Mouse (Mus musculus) heart, embryonic 15.5 days (tissue): ENCODE data around the gene Dennd1a. TPM values are rescaled to one million over a fixed set of nuclear protein-coding genes. Genes with fewer than 3 reads are reported as not detected.

Source experiments
- ATAC-seq: fragments of 200-750 bp; cut with Nextera tagmentation; replicated peaks from 2 replicates; pipeline ENCODE4 v1.8.0; 2017; ENCODE audit warnings: low read depth, moderate TSS enrichment; ENCODE audit not compliant: insufficient number of reproducible peaks, insufficient read depth, low FRiP score
- H3K27ac ChIP-seq: fragments of 300-500 bp; sonication (generic); 2 replicates; pipeline ENCODE4 v1.5.1; 2015; ENCODE audit warnings: mild to moderate bottlenecking, inconsistent platforms
- H3K27me3 ChIP-seq: fragments of 300-500 bp; sonication (generic); 2 replicates; pipeline ENCODE4 v1.6.1; 2015; ENCODE audit warnings: inconsistent platforms
- H3K36me3 ChIP-seq: fragments of 300-500 bp; sonication (generic); 2 replicates; pipeline ENCODE4 v1.6.1; 2015; ENCODE audit warnings: mild to moderate bottlenecking, inconsistent platforms
- H3K4me1 ChIP-seq: fragments of 300-500 bp; sonication (generic); replicated peaks from 2 replicates; pipeline ENCODE4 v1.6.1; 2015; ENCODE audit warnings: inconsistent platforms
- H3K4me2 ChIP-seq: fragments of 300-500 bp; sonication (generic); 2 replicates; pipeline ENCODE4 v1.6.1; 2015; ENCODE audit warnings: inconsistent platforms, mild to moderate bottlenecking, moderate library complexity
- H3K4me3 ChIP-seq: fragments of 300-500 bp; sonication (generic); 2 replicates; pipeline ENCODE4 v1.5.1; 2015; ENCODE audit warnings: mild to moderate bottlenecking, inconsistent platforms
- H3K9ac ChIP-seq: fragments of 300-500 bp; sonication (generic); 2 replicates; pipeline ENCODE4 v1.6.1; 2015; ENCODE audit warnings: mild to moderate bottlenecking, inconsistent platforms
- H3K9me3 ChIP-seq: fragments of 300-500 bp; sonication (generic); replicated peaks from 2 replicates; pipeline ENCODE4 v1.6.1; 2016; ENCODE audit warnings: inconsistent platforms
- WGBS: fragments of 180-500 bp; shearing (Covaris S2); methylation state at CpG from one replicate; pipeline ENCODE4 v1.1.7; 2015; ENCODE audit warnings: mixed read lengths; 5-methylcytosine and 5-hydroxymethylcytosine counted together
- polyA plus RNA-seq: library from polyadenylated mRNA; unstranded; fragments of >200 nt; fragmentation: Nextera tagmentation; extraction: Ambion mirVana; gene quantifications from 2 replicates; pipeline ENCODE4 v1.2.1, GENCODE M21; 2015

Gene Dennd1a
- polyA plus RNA-seq, 1 experiment from 2014 or later: 10.5 TPM

- ATAC-seq: no peak
- Histone ChIP-seq H3K27ac (no peak overlapping the region), H3K9me3 (no peaks in the 10 kb centered on the region), H3K4me3 (no peak overlapping the region), H3K36me3 (no peaks in the 10 kb centered on the region), H3K27me3 (peaks cover 1% of the 10 kb centered on the region; the same call in 1 of the 2 replicates), H3K4me2 (no peak overlapping the region), H3K4me1 (peaks cover 49% of the 10 kb centered on the region), H3K9ac (no peak overlapping the region)
- 88% methylated on average over 8 of the region's 8 CpGs for WGBS
These were observed 517.4 kb downstream of the Dennd1a start for GRCm38 (mm10) chr2:37769793-37770192.

- no peak overlapping the region for H3K4me2 ChIP-seq
- no peak for ATAC-seq
These were observed 518.3 kb downstream of the Dennd1a start for GRCm38 (mm10) chr2:37768903-37769302.

GRCm38 (mm10) chr2:37767739-37768138, 519.5 kb downstream of the Dennd1a start:
- H3K4me3 ChIP-seq: no peak overlapping the region
- no peak overlapping the region for H3K9ac ChIP-seq
- H3K36me3 ChIP-seq: no peaks in the 10 kb centered on the region
- 77% methylated on average over 3 of the region's 3 CpGs for WGBS
- H3K4me2 ChIP-seq: no peak overlapping the region
- H3K27me3 ChIP-seq: no peaks in the 10 kb centered on the region
- no peaks in the 10 kb centered on the region for H3K9me3 ChIP-seq
- peaks cover 52% of the 10 kb centered on the region for H3K4me1 ChIP-seq
- no peak for ATAC-seq
- peak overlapping the region; percentile 59; the same call in 1 of the 2 replicates for H3K27ac ChIP-seq

More at GRCm38 (mm10) chr2:37768903-37769302, 518.3 kb downstream of the Dennd1a start:
- 81% methylated on average over 2 of the region's 2 CpGs for WGBS
- no peaks in the 10 kb centered on the region for H3K27me3 ChIP-seq
- H3K36me3 ChIP-seq: no peaks in the 10 kb centered on the region
- no peak overlapping the region for H3K9ac ChIP-seq
- peaks cover 52% of the 10 kb centered on the region for H3K4me1 ChIP-seq
- no peak overlapping the region for H3K4me3 ChIP-seq
- H3K9me3 ChIP-seq: no peaks in the 10 kb centered on the region
- 0 out of 2 replicates have a peak overlapping the region, but pooled peaks have one; percentile 13 for H3K27ac ChIP-seq

GRCm38 (mm10) chr2:37767080-37767547, 520.1 kb downstream of the Dennd1a start:
- Histone ChIP-seq H3K9ac (no peak overlapping the region), H3K4me1 (peaks cover 52% of the 10 kb centered on the region), H3K4me2 (peak overlapping the region; percentile 26), H3K9me3 (no peaks in the 10 kb centered on the region), H3K27me3 (no peaks in the 10 kb centered on the region), H3K4me3 (no peak overlapping the region), H3K36me3 (no peaks in the 10 kb centered on the region), H3K27ac (peak overlapping the region; percentile 59)
- ATAC-seq: 0 out of 2 replicates have a peak, but pooled peaks have one; percentile 6
- 7% methylated on average over 9 of the region's 9 CpGs for WGBS

GRCm38 (mm10) chr2:37766027-37766761, 521.0 kb downstream of the Dennd1a start:
- Histone ChIP-seq H3K9ac (no peak overlapping the region), H3K27me3 (no peaks in the 10 kb centered on the region), H3K27ac (peak overlapping the region; percentile 59), H3K9me3 (no peaks in the 10 kb centered on the region), H3K4me3 (no peak overlapping the region), H3K4me2 (peak overlapping the region; percentile 26; the same call in 1 of the 2 replicates), H3K4me1 (peaks cover 47% of the 10 kb centered on the region), H3K36me3 (no peaks in the 10 kb centered on the region)
- ATAC-seq: peak; percentile 49
- 56% methylated on average over 10 of the region's 11 CpGs for WGBS

GRCm38 (mm10) chr2:37765082-37765483, 522.1 kb downstream of the Dennd1a start:
- Histone ChIP-seq H3K4me2 (peak overlapping the region; percentile 49), H3K9ac (no peak overlapping the region)

GRCm38 (mm10) chr2:37764514-37764913, 522.7 kb downstream of the Dennd1a start:
- H3K4me1 ChIP-seq: peaks cover 47% of the 10 kb centered on the region
- no peak for ATAC-seq
- 90% methylated on average over 2 of the region's 2 CpGs for WGBS
- H3K27me3 ChIP-seq: no peaks in the 10 kb centered on the region
- H3K9ac ChIP-seq: no peak overlapping the region
- H3K36me3 ChIP-seq: no peaks in the 10 kb centered on the region
- H3K4me2 ChIP-seq: no peak overlapping the region
- H3K4me3 ChIP-seq: no peak overlapping the region
- no peak overlapping the region for H3K27ac ChIP-seq
- H3K9me3 ChIP-seq: no peaks in the 10 kb centered on the region

More at GRCm38 (mm10) chr2:37765082-37765483, 522.1 kb downstream of the Dennd1a start:
- H3K4me1 ChIP-seq: peaks cover 47% of the 10 kb centered on the region
- no peaks in the 10 kb centered on the region for H3K36me3 ChIP-seq
- H3K9me3 ChIP-seq: no peaks in the 10 kb centered on the region
- 17% methylated on average over 21 of the region's 21 CpGs for WGBS
- peak overlapping the region; percentile 59 for H3K27ac ChIP-seq
- H3K27me3 ChIP-seq: no peaks in the 10 kb centered on the region
- no peak overlapping the region for H3K4me3 ChIP-seq
- ATAC-seq: no peak

GRCm38 (mm10) chr2:37763638-37764037, 523.6 kb downstream of the Dennd1a start:
- H3K27ac ChIP-seq: no peak overlapping the region
- no peaks in the 10 kb centered on the region for H3K27me3 ChIP-seq
- no peak for ATAC-seq
- H3K9me3 ChIP-seq: no peaks in the 10 kb centered on the region
- no peak overlapping the region for H3K4me2 ChIP-seq
- no peaks in the 10 kb centered on the region for H3K36me3 ChIP-seq
- 54% methylated on average over 3 of the region's 3 CpGs for WGBS
- H3K9ac ChIP-seq: no peak overlapping the region
- no peak overlapping the region for H3K4me3 ChIP-seq
- H3K4me1 ChIP-seq: peaks cover 43% of the 10 kb centered on the region

- Histone ChIP-seq H3K4me3 (no peak overlapping the region), H3K9me3 (no peaks in the 10 kb centered on the region), H3K9ac (no peak overlapping the region), H3K4me1 (peaks cover 27% of the 10 kb centered on the region), H3K27ac (no peak overlapping the region), H3K27me3 (no peaks in the 10 kb centered on the region), H3K4me2 (no peak overlapping the region), H3K36me3 (no peaks in the 10 kb centered on the region)
- WGBS: 57% methylated on average over 6 of the region's 6 CpGs
- ATAC-seq: no peak
These were observed 526.6 kb downstream of the Dennd1a start for GRCm38 (mm10) chr2:37760633-37761032.

- WGBS: 20% methylated on average over 21 of the region's 21 CpGs
- Histone ChIP-seq H3K4me3 (no peak overlapping the region; the same call in 1 of the 2 replicates), H3K4me1 (peaks cover 17% of the 10 kb centered on the region), H3K9ac (no peak overlapping the region), H3K9me3 (no peaks in the 10 kb centered on the region), H3K27ac (no peak overlapping the region), H3K36me3 (no peaks in the 10 kb centered on the region), H3K27me3 (no peaks in the 10 kb centered on the region), H3K4me2 (peak overlapping the region; percentile 30)
- no peak; the same call in 1 of the 2 replicates for ATAC-seq
These were observed 528.7 kb downstream of the Dennd1a start for GRCm38 (mm10) chr2:37758343-37759015.

- peaks cover 17% of the 10 kb centered on the region for H3K4me1 ChIP-seq
- no peak overlapping the region for H3K4me3 ChIP-seq
- H3K4me2 ChIP-seq: peak overlapping the region; percentile 30; the same call in 1 of the 2 replicates
- no peaks in the 10 kb centered on the region for H3K9me3 ChIP-seq
- H3K36me3 ChIP-seq: no peaks in the 10 kb centered on the region
- H3K9ac ChIP-seq: no peak overlapping the region
- 0 out of 2 replicates have a peak overlapping the region, but pooled peaks have one; percentile 16 for H3K27ac ChIP-seq
- WGBS: 69% methylated on average over 4 of the region's 4 CpGs
- no peak for ATAC-seq
- H3K27me3 ChIP-seq: no peaks in the 10 kb centered on the region
These were observed 529.4 kb downstream of the Dennd1a start for GRCm38 (mm10) chr2:37757784-37758183.
